Comparison of ENCODE assay signal across 8 mouse cellular contexts in the genomic region with DNA sequence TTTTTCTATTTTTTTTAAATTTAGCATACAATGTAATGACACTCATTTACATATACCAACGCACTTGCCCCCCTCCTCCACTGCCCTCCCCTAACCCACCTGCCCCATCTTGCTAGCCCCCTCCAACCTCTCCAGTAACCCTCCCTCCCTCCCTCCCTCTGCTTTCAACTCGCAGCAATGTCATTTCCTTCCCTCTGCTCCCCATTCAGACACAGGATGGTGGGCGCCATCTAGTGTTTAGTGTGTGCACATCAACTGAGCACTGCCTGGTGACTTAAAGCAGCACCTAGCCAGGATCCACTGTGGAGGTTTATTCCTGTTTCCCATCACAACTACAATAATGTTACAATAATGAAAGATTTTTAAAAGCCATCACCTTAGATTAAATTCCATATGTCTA.
DNase-seq lines count a peak whose midpoint lies in the region; ATAC-seq and TF ChIP-seq lines count a peak whose summit lies in the region.

No protein-coding gene starts in this region.

- H3K4me2 ChIP-seq in kidney, postnatal 0 days (ENCODE audit: low read length) = no peak overlapping the region

- H3K9ac ChIP-seq in kidney, postnatal 0 days (ENCODE audit: low read depth, low read length) = no peak overlapping the region

- H3K9me3 ChIP-seq in kidney, postnatal 0 days (replicated peaks; ENCODE audit: low read length) = no peaks in the 10 kb centered on the region

- peak; percentile 60 to 69 for DNase-seq in cerebellum, postnatal 36 days
- DNase-seq in kidney, postnatal 0 days (ENCODE audit: low spot score) = peak; percentile 82
- peak; percentile 22 for DNase-seq in lung, adult 2 months
- DNase-seq in ovary, postnatal 14 days (ENCODE audit: low spot score) = peak; percentile 39
- DNase-seq in yolk sac, embryonic 10.5 days (ENCODE audit: low spot score) = peak; percentile 16

- H3K36me3 ChIP-seq in kidney, postnatal 0 days (ENCODE audit: insufficient read depth, low read length) = no peaks in the 10 kb centered on the region

- no peak overlapping the region for H3K4me3 ChIP-seq in kidney, postnatal 0 days (replicated peaks; ENCODE audit: low read depth, low read length)
- H3K4me3 ChIP-seq in lung, adult 2 months (replicated peaks; ENCODE audit: extremely low read depth, low read depth, low read length) = no peak overlapping the region

- no peaks in the 10 kb centered on the region for H3K27me3 ChIP-seq in kidney, postnatal 0 days (ENCODE audit: insufficient read depth, low read length)

- ATAC-seq in CD4-positive, CD25-positive, alpha-beta regulatory T cell, adult 4 months = peak; percentile 39
- peak; percentile 77 for ATAC-seq in activated CD4-positive, CD25-positive, alpha-beta regulatory T cell, adult 4 months
- ATAC-seq in granulocyte monocyte progenitor cell, adult 5-6 weeks (replicated peaks; ENCODE audit: poor library complexity, severe bottlenecking) = peak; percentile 99
- ATAC-seq in kidney, postnatal 0 days (replicated peaks; ENCODE audit: low FRiP score, low read depth) = peak; percentile 71; the same call in 1 of the 2 replicates

- TF ChIP-seq POLR2A in lung, adult 2 months (IDR thresholded peaks at IDR 0.05; ENCODE audit: borderline replicate concordance, extremely low read depth, low read depth, low read length) = no peak

- H3K27ac ChIP-seq in kidney, postnatal 0 days = no peak overlapping the region

- H3K4me1 ChIP-seq in kidney, postnatal 0 days (replicated peaks; ENCODE audit: insufficient read depth, low read length) = no peaks in the 10 kb centered on the region
- H3K4me1 ChIP-seq in lung, adult 2 months (ENCODE audit: control insufficient read depth, insufficient read depth, low read length) = no peaks in the 10 kb centered on the region

- 0% methylated on average over 3 of the region's 3 CpGs for WGBS in kidney, postnatal 0 days
- WGBS in lung, adult 2 months = 0% methylated on average over 3 of the region's 3 CpGs

- TF ChIP-seq CTCF in kidney, postnatal 0 days (IDR thresholded peaks at IDR 0.05; ENCODE audit: low read depth) = peak; percentile 85
- TF ChIP-seq CTCF in lung, adult 2 months (IDR thresholded peaks at IDR 0.05; ENCODE audit: insufficient read depth, low read length) = peak; percentile 67

Comparison
In these comparisons a context has a peak if more than half of its experiments do, and no peak if none do; other contexts are left out.
1. ATAC-seq: peak in every context shown above with its lines; median percentile 99 in granulocyte monocyte progenitor cell, adult 5-6 weeks; 77 in activated CD4-positive, CD25-positive, alpha-beta regulatory T cell, adult 4 months; 71 in kidney, postnatal 0 days; 39 in CD4-positive, CD25-positive, alpha-beta regulatory T cell, adult 4 months.
2. DNase-seq: peak in every context shown above with its lines; median percentile 82 in kidney, postnatal 0 days; 64 in cerebellum, postnatal 36 days; 39 in ovary, postnatal 14 days; 22 in lung, adult 2 months; 16 in yolk sac, embryonic 10.5 days.